Mouse (Mus musculus) kidney, embryonic 14.5 days (tissue): Measurements from ENCODE around the gene Etv5. TPM values are rescaled to one million over a fixed set of nuclear protein-coding genes. Genes with fewer than 3 reads are reported as not detected.

Experiments used
- ATAC-seq: fragments of 200-750 bp; cut with Nextera tagmentation; 2 replicates; pipeline ENCODE4 v1.8.0; 2017; ENCODE audit warnings: moderate number of reproducible peaks, mild to moderate bottlenecking, moderate TSS enrichment, moderate library complexity; ENCODE audit not compliant: low FRiP score, low TSS enrichment
- H3K27ac ChIP-seq: fragments of 300-500 bp; sonication (generic); 2 replicates; pipeline ENCODE4 v1.5.1; 2014; ENCODE audit warnings: low read depth, mild to moderate bottlenecking, low read length, moderate library complexity, mixed read lengths
- H3K27me3 ChIP-seq: fragments of 300-500 bp; sonication (generic); 2 replicates; pipeline ENCODE4 v1.6.1; 2014; ENCODE audit warnings: mild to moderate bottlenecking, low read length; ENCODE audit not compliant: control insufficient read depth, insufficient read depth
- H3K36me3 ChIP-seq: fragments of 300-500 bp; sonication (generic); 2 replicates; pipeline ENCODE4 v1.6.1; 2014; ENCODE audit warnings: low read length, mixed read lengths; ENCODE audit not compliant: control insufficient read depth, insufficient read depth
- H3K4me1 ChIP-seq: fragments of 300-500 bp; sonication (generic); 2 replicates; pipeline ENCODE4 v1.6.1; 2014; ENCODE audit warnings: low read length, mixed read lengths; ENCODE audit not compliant: control insufficient read depth, insufficient read depth
- H3K4me2 ChIP-seq: fragments of 300-500 bp; sonication (generic); replicated peaks from 2 replicates; pipeline ENCODE4 v1.6.1; 2014; ENCODE audit warnings: low read depth, mild to moderate bottlenecking, low read length
- H3K4me3 ChIP-seq: fragments of 300-500 bp; sonication (generic); 2 replicates; pipeline ENCODE4 v1.5.1; 2014; ENCODE audit warnings: mild to moderate bottlenecking, low read length
- H3K9ac ChIP-seq: fragments of 300-500 bp; sonication (generic); 2 replicates; pipeline ENCODE4 v1.6.1; 2014; ENCODE audit warnings: low read depth, mild to moderate bottlenecking, low read length, moderate library complexity
- H3K9me3 ChIP-seq: fragments of 300-500 bp; sonication (generic); 2 replicates; pipeline ENCODE4 v1.6.1; 2016; ENCODE audit warnings: low read length; ENCODE audit not compliant: control insufficient read depth
- WGBS: fragments of 180-500 bp; shearing (Covaris S2); extraction: QIAGEN DNeasy Blood & Tissue Kit; methylation state at CpG from one replicate; pipeline ENCODE4 v1.1.7; 2014; 5-methylcytosine and 5-hydroxymethylcytosine counted together
- polyA plus RNA-seq: library from polyadenylated mRNA; unstranded; fragments of >200 nt; fragmentation: Nextera tagmentation; extraction: Ambion mirVana; gene quantifications from 2 replicates; pipeline ENCODE4 v1.2.1, GENCODE M21; 2014

Etv5 gene
- 43.0 and 68.0 TPM in 2 replicates for polyA plus RNA-seq

- Histone ChIP-seq H3K9me3 (no peaks in the 10 kb centered on the region), H3K4me3 (peak within 1 kb of the TSS; percentile 87), H3K4me2 (peak within 1 kb of the TSS; percentile 75), H3K27me3 (no peaks in the 10 kb centered on the region), H3K27ac (peak within 1 kb of the TSS; percentile 90), H3K36me3 (peaks cover 5% of the 10 kb centered on the region; the same call in 1 of the 2 replicates), H3K4me1 (peaks cover 11% of the 10 kb centered on the region; the same call in 1 of the 2 replicates), H3K9ac (peak within 1 kb of the TSS; percentile 85)
- WGBS: 1% methylated on average over 50 of the region's 63 CpGs
- peak; percentile 99 for ATAC-seq
Observed at GRCm38 (mm10) chr16:22439499-22440177, at the start of gene Etv5. TSS of gene Etv5 (minus strand) at chr16:22439719.

DNA sequence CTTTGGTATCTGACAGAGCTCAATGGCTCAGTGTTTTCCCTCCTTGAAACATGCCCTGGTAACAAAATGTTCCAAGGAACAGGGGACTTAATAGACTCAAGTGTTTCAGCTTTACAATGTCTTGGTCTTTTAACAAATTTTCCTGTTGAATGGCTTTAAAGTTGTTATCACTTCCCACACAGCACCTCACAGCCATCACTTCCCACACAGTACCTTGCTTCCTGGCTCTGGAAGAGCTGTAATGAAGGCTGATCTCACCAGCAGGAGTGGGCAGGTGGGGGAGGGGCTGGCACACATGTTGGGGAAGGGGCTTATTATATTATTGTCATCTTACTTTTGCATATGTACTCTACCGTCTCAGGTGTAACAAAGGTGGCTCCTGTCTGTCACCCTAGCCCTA lies 44.4 kb upstream of the Etv5 start:
- no peaks in the 10 kb centered on the region for H3K4me1 ChIP-seq
- H3K27ac ChIP-seq: no peak overlapping the region
- no peaks in the 10 kb centered on the region for H3K27me3 ChIP-seq
- WGBS: 100% methylated on average over 1 of the region's 1 CpGs
- H3K36me3 ChIP-seq: no peaks in the 10 kb centered on the region
- no peak overlapping the region for H3K4me2 ChIP-seq
- no peak for ATAC-seq
- no peak overlapping the region for H3K4me3 ChIP-seq
- H3K9me3 ChIP-seq: no peaks in the 10 kb centered on the region
- H3K9ac ChIP-seq: no peak overlapping the region

GRCm38 (mm10) chr16:22479322-22479721 lies 39.8 kb upstream of the Etv5 start:
- ATAC-seq: no peak
- WGBS: 91% methylated on average over 8 of the region's 8 CpGs

GRCm38 (mm10) chr16:22471728-22472127 lies 32.2 kb upstream of the Etv5 start:
- no peaks in the 10 kb centered on the region for H3K36me3 ChIP-seq
- no peak overlapping the region for H3K9ac ChIP-seq
- no peak for ATAC-seq
- no peaks in the 10 kb centered on the region for H3K27me3 ChIP-seq
- H3K4me2 ChIP-seq: no peak overlapping the region
- no peak overlapping the region for H3K4me3 ChIP-seq
- no peak overlapping the region for H3K27ac ChIP-seq
- no peaks in the 10 kb centered on the region for H3K4me1 ChIP-seq
- no peaks in the 10 kb centered on the region; the same call in 1 of the 2 replicates for H3K9me3 ChIP-seq
- 69% methylated on average over 2 of the region's 2 CpGs for WGBS

More at GRCm38 (mm10) chr16:22479322-22479721, 39.8 kb upstream of the Etv5 start:
- H3K9me3 ChIP-seq: no peaks in the 10 kb centered on the region
- H3K9ac ChIP-seq: no peak overlapping the region
- no peaks in the 10 kb centered on the region for H3K27me3 ChIP-seq
- no peaks in the 10 kb centered on the region for H3K36me3 ChIP-seq
- H3K4me3 ChIP-seq: no peak overlapping the region
- no peaks in the 10 kb centered on the region for H3K4me1 ChIP-seq
- no peak overlapping the region for H3K4me2 ChIP-seq
- no peak overlapping the region for H3K27ac ChIP-seq

DNA sequence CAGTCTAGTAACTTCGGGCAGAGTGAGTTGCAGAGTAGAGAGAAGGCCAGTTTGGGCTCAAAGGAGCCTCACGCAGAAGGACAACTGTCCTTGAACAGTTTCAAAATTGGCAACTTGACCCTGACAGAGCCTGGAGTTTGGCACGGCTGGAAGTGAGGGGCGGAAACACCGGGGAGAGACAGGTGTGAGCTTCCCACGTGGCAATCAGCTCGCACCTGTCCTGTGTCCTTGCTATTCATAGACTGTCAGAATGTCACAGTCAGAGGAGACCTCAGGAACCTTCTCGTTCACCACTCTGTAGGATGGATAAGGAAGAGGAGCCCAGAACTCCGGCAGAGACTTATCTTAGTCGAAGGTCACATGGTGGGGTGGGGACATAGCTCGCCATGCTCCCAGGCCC lies 29.9 kb upstream of the Etv5 start:
- Histone ChIP-seq H3K36me3 (no peaks in the 10 kb centered on the region), H3K4me2 (no peak overlapping the region), H3K4me3 (no peak overlapping the region), H3K9me3 (no peaks in the 10 kb centered on the region; the same call in 1 of the 2 replicates), H3K4me1 (no peaks in the 10 kb centered on the region), H3K9ac (no peak overlapping the region), H3K27ac (no peak overlapping the region), H3K27me3 (no peaks in the 10 kb centered on the region)
- WGBS: 81% methylated on average over 11 of the region's 11 CpGs
- no peak for ATAC-seq

- Histone ChIP-seq H3K4me2 (no peak overlapping the region), H3K9me3 (no peaks in the 10 kb centered on the region), H3K27me3 (no peaks in the 10 kb centered on the region), H3K9ac (no peak overlapping the region), H3K27ac (no peak overlapping the region), H3K4me1 (no peaks in the 10 kb centered on the region), H3K36me3 (no peaks in the 10 kb centered on the region), H3K4me3 (no peak overlapping the region)
- no peak for ATAC-seq
- 98% methylated on average over 2 of the region's 2 CpGs for WGBS
Observed at GRCm38 (mm10) chr16:22467111-22467510, 27.6 kb upstream of the Etv5 start.

GRCm38 (mm10) chr16:22466381-22466780 lies 26.9 kb upstream of the Etv5 start:
- no peaks in the 10 kb centered on the region for H3K27me3 ChIP-seq
- H3K4me2 ChIP-seq: no peak overlapping the region
- H3K4me1 ChIP-seq: no peaks in the 10 kb centered on the region
- H3K27ac ChIP-seq: no peak overlapping the region
- H3K9ac ChIP-seq: no peak overlapping the region
- H3K4me3 ChIP-seq: no peak overlapping the region
- H3K9me3 ChIP-seq: no peaks in the 10 kb centered on the region
- WGBS: 50% methylated on average over 11 of the region's 11 CpGs
- no peaks in the 10 kb centered on the region for H3K36me3 ChIP-seq
- ATAC-seq: no peak

- no peaks in the 10 kb centered on the region for H3K9me3 ChIP-seq
- H3K27me3 ChIP-seq: no peaks in the 10 kb centered on the region
- H3K36me3 ChIP-seq: no peaks in the 10 kb centered on the region
- H3K9ac ChIP-seq: no peak overlapping the region
- no peak for ATAC-seq
- no peak overlapping the region for H3K4me3 ChIP-seq
- H3K27ac ChIP-seq: no peak overlapping the region
- H3K4me2 ChIP-seq: no peak overlapping the region
- H3K4me1 ChIP-seq: no peaks in the 10 kb centered on the region
- 85% methylated on average over 3 of the region's 3 CpGs for WGBS
Observed at GRCm38 (mm10) chr16:22462220-22462619, 22.7 kb upstream of the Etv5 start.

DNA sequence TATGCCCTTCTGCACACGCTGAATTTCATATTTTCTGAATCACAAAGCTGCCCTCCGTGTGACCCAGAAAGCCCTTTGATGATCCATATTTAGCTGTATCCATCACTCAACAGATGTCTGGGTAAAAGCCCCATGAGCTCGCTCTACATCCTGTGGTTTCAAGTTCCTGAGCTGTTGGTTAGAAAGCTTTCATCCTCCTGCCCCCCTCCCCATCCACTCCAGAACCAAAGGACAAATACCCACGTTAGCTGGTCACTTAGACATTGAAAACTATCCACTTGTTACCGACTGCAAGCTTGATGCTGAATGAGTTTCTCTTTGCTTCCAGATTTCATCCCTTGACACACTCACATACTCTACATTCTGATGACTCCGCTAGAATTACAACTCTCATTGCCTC lies 22.2 kb upstream of the Etv5 start:
- 73% methylated on average over 6 of the region's 6 CpGs for WGBS
- H3K27me3 ChIP-seq: no peaks in the 10 kb centered on the region
- H3K4me2 ChIP-seq: no peak overlapping the region
- H3K27ac ChIP-seq: no peak overlapping the region
- no peaks in the 10 kb centered on the region for H3K4me1 ChIP-seq
- H3K9me3 ChIP-seq: no peaks in the 10 kb centered on the region
- H3K36me3 ChIP-seq: no peaks in the 10 kb centered on the region
- no peak overlapping the region for H3K9ac ChIP-seq
- ATAC-seq: no peak
- no peak overlapping the region for H3K4me3 ChIP-seq
